Mouse (Mus musculus) embryonic fibroblast, embryonic 13.5 days (primary cell): ENCODE results near the gene Tmem108.

Experiments used
- CTCF ChIP-seq: IDR thresholded peaks from 2 replicates; pipeline ENCODE4 v1.5.1; 2011; ENCODE audit warnings: mild to moderate bottlenecking, control low read depth, low read length, moderate library complexity, borderline replicate concordance; ENCODE audit not compliant: insufficient read depth
- POLR2A ChIP-seq: IDR thresholded peaks from 2 replicates; pipeline ENCODE4 v1.6.1; 2011; ENCODE audit warnings: low read depth, mild to moderate bottlenecking, control low read depth, low read length, moderate library complexity

DNA sequence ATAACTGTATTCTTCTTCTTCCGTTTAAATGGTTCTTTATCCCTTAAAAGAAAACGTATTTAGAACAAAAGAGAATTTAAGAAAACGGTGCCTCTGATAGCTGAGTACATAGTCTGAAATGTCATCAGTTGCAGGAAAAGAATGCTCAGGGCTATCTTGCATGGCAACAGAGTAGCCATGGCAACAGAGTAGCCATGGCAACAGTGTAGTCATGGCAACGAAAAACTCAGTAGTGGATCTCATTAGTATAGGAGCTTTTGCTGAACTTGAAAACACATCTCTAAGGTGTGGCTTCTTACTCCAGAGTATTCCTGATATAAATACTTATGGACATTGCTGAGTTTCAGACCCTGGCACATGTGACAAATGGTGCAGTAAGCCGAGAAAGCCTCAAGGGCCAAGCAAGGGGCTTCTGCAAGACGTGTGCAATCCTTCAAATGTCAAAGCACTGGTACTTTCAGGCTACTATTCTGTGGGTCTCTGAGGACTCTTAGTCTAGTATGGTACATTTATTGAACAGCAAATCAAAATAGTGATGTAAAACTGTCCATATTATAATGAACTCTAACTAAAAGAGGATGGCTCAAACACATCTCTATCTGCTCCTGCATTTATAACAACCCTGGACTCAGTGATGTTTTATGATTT is 166.3 kb downstream of the Tmem108 start:
- no peak for TF ChIP-seq POLR2A
- no peak for TF ChIP-seq CTCF
